Mouse (Mus musculus): ENCODE data around the gene Pfkfb2. TPM values are rescaled to one million over a fixed set of nuclear protein-coding genes. Genes with fewer than 3 reads are reported as not detected.
A peak's percentile ranks its signal among the peaks of the same experiment; 100 is the strongest.
"Not testable (repeated sequence)": the region's sequence is repeated elsewhere in the genome, so short reads cannot be mapped to it uniquely, and the experiment has no call there.

The Pfkfb2 gene
- total RNA-seq, 4 experiments from 2014 or later, result 9.6 to 15.0 (median 11.7) TPM

DNA sequence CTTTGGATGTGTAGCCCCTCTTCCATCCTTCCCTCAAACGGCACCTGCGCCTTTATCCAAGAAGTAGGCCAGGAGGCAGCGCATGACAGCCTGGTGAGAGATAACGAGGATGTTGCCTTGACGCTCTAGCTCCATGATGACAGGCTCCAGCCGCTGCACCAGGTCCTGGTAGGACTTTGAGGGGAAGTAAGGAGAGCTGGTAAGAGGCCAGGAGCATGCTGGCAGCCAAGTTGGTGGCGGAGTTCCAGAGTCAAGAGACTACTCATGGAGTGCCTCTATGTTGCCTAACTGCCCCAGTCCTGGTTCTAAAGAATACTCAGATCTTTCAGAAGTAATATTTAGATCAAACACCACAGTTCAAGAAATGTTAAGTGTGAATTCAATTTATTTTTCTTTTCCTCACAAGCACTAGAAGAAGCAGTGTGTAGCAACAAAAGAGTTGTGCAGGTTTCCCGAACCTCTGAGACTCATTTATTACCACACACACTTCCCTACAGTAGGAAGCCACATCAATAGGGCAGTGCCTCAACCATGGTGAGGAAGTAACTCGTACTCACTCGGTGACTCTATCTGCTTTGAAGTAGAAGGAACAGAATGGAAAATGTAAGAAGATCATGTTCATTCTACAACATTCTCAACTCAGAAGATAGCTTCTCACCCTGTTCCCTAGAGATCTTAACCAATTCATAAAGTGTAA, 29.0 kb downstream of the Pfkfb2 start:
- DNase-seq (ENCODE audit: low spot score in 2 of 2), result peak in 1 of 2 experiments; percentile 12

DNA sequence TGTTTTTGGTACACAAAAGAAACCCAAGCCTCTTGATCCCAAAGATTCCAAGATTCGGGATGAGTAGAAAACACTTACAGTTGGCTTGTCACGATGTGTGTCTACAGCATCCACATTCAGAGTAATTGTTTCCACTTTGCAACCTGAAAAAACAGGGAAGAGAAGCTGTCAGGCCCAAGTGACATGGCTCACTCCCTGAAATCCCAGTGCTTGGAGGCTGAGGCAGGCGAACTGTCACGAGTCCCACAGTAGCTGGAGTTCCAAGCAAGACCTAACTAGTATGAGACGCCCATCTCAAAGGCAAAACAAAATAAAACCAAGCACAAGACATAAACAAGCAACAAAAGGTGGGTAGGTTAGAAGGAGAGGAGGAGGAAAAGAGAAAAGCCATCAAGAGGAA, 30.5 kb downstream of the Pfkfb2 start:
- no peak for DNase-seq (ENCODE audit: low spot score in 2 of 2)

DNA sequence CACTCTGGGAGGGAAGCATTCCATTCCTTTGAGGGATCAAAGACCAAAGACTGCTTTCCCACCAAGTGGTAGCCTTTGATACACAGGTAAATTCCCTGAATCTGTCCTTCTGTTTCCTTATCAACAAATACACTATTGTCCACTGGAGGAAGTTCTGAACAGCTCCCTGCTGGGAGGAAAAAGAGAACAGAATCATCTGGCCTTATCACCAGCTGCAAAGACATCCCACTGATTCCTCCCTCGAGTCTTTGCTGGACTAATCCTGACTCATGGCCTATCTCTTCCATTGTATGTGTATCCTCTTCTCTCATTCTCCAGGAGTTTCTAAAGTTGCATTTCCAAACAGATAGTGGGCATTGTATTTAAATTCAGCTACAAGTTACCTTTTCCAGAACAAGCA, 45.1 kb downstream of the Pfkfb2 start:
- no peak for DNase-seq (ENCODE audit: low spot score in 2 of 2)

DNA sequence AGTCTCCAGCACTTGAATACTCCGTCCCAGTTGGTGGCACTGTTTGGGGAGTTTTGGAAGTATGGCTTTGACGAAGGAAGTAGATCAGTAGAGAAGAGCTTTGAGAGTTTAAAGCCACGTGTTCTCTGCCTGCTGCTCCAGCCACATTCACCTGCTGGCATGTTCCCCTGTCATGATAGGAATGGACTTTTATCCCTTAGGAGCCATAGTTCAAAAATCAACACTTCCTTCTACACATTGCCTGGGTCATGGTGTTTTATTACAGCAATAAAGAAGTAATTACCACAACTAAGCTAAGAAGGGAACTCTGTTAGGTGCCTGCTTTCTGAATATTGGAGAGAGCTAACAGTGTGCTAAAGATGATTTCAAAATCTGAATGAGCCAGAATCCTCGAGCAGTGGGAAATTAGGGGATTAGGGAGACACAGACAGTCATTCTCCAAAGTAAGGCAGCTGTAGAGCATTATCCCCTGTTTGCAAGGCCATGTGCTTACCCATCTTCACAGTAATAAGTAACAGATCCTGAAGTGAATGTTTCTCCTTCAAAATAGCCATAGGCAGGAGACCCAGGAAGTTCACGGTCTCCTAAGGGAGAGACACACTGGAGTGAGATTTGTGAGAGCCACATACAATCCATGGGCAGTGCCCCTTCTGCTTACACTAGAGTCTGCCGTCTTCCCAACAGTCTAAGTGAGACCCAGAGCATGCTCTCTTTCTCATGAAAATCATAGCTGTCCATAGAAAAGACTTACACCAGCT, 47.2 kb downstream of the Pfkfb2 start:
- no peak for DNase-seq (ENCODE audit: low spot score in 2 of 2)

DNA sequence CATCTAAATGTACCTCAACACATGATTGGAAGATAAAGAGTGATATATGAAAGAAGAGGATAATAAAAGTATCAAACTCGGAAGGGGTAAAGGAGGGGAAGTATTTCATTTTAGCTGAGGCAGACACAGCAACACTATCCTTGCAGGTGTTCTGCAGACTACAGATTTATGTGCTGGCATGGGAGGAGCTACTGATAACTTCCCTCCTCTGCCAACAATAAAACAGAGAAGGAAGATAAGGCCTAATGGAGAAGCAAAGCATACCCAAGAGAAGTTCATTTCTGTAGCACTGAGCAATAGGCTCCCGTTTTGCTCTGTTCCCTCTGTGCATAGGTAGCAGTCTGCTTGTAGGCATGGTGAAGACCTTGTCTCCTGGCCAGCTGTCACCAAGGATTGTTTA, 48.0 kb downstream of the Pfkfb2 start:
- DNase-seq (ENCODE audit: low spot score in 2 of 2), result no peak

DNA sequence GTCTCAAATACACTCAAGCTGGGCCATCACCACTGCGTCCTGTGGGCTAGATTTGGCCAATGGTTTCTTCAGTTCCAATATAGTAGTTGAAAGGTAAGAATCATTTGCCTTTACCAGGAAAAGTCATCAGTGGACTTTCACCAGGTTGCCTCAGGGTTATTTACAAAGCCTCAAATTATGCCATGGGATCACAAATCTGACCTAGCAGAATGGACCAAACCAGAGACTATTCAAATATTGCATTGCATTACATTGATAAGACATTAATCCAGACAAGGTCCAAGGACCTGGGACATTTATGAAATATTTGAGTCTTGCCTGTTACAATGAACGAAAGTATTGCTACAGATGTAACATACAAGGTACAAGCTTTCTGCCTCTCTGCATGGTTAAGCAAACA, 50.5 kb downstream of the Pfkfb2 start:
- no peak for DNase-seq (ENCODE audit: low spot score in 2 of 2)

DNA sequence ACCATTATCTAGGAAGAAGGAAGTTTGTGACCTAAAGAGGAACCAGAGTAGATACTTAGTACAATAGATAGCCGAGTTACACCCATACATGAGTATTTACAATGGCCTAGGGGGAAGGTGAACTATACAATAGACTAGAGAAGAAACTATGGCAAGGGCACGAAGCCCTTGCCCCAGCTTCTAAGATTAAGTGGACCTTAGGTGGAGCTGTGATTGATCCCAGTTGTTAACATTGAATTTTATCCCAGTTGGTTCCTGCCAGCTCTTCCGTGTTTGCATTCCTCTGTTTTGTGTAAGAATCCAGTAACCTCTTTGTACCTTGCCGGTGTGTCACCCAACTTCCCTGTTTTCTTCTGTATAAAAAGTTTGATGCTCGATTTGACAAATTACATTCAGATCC, 65.5 kb downstream of the Pfkfb2 start:
- DNase-seq (ENCODE audit: low spot score in 2 of 2), result not testable (repeated sequence)

DNA sequence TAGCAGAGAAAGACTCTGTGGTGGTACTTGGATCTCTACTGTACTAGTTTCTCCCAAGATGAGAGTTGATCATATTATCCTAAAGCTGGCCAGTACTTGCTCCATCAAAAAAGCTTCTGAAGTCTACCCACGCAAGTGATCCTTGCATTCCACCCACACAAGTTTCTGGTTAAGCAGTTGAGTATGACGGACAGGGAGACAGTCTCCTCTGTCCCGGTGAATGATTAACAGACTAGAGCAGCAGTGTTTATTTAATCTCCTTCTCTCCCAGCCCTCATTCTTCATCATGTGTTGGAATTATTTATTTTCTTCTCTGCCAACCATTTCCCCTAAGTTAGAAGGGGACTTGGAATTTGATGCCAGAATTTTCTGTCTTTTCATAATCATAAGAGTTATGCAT, 67.6 kb downstream of the Pfkfb2 start, which contains the start of gene C4bp:
Gene C4bp, minus strand, starts transcription at position 179 of the 400 bp plus-strand sequence.
- no peak for DNase-seq (ENCODE audit: low spot score in 2 of 2)

DNA sequence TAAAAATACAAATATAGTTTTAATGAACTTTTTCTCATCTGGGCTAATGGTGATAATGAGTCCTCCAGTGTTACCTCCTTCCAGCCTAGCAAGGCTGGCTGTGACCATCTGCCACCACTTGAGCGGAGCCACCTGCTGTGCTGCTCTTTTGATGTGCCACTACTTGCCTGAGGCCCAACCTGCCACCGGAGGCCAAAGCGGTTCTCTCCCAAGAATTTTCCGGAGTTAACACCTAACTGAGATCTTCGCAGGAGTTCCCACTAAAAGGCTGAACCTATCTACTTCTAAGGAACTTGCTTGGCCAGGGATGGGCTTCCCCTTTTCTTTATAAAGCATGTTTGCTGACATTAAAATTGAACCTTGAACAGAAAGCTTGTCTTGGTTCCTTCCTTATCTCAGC, 69.4 kb downstream of the Pfkfb2 start:
- not testable (repeated sequence) for DNase-seq (ENCODE audit: low spot score in 2 of 2)

DNA sequence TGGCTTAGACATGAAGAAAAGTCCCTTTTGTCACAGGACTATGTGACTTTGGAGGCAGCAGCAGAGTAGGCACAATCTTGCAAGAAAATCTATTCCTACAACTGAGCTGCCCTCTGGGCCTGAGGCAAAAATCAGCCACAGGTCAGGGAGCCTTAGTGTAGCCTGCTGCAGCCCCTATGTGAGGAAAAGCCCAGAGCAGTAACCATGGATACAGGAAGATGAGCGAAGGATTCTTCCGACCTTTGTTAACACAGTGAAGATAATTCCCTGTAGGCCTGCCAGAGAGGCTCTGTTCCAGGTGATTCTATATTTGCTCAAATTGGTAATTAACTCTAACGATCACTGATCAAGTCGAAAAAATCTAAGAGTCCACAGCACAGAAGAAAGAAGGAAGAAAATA, 85.0 kb downstream of the Pfkfb2 start:
- no peak for DNase-seq (ENCODE audit: low spot score in 2 of 2)

DNA sequence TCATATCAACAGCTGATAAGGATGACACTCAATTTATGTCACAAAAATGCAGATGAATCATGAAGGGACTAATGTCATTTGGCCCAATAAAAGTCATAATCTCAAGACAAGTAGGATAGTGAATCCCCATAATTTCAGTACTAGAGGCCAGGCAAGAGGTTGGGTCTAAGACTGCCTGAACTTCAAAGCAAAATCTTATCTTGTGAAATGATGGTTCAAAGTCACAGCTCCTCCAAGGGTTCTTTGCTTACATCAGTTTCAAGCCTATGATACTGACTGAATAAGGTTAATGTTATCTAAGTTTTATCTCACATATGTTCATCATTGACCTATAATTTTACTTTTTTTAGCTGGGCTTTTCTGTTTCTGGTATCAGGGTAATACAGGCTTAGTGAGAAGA, 88.1 kb downstream of the Pfkfb2 start:
- DNase-seq (ENCODE audit: low spot score in 2 of 2), result no peak

Other genes with a start within 250 kb of the Pfkfb2 start
- not detected for gene Zp3r, start 99.6 kb downstream of the Pfkfb2 start, total RNA-seq (2022)
- gene C4bp, start 67.6 kb downstream of the Pfkfb2 start, total RNA-seq (2022), result not detected
- not detected for gene Gm29427, start 13.5 kb downstream of the Pfkfb2 start, total RNA-seq (2022)
- 1 to 10 TPM; 2.9 to 4.0 (median 3.4) TPM for gene Yod1, start 11.9 kb downstream of the Pfkfb2 start, total RNA-seq (2022)
- gene AA986860, start 2.7 kb upstream of the Pfkfb2 start, total RNA-seq (2022), result under 1 TPM in 3 of 4 experiments, not detected in 1; 0.09 to 0.22 (median 0.11) TPM
- not detected for gene Fcamr, start 71.6 kb upstream of the Pfkfb2 start, total RNA-seq (2022)
- under 1 TPM in 1 of 4 experiments, not detected in 3; 0.24 TPM for gene Pigr, start 97.4 kb upstream of the Pfkfb2 start, total RNA-seq (2022)
- not detected for gene Fcmr, start 136.4 kb upstream of the Pfkfb2 start, total RNA-seq (2022)
- gene Il24, start 158.2 kb upstream of the Pfkfb2 start, total RNA-seq (2022), result not detected
- not detected for gene Il20, start 182.2 kb upstream of the Pfkfb2 start, total RNA-seq (2022)
- gene Il19, start 210.9 kb upstream of the Pfkfb2 start, total RNA-seq (2022), result under 1 TPM in 1 of 4 experiments, not detected in 3; 0.43 TPM

All from gastrocnemius, adult 8-10 months (tissue).